Mouse (Mus musculus) heart, embryonic 10.5 days (tissue): ENCODE measurements around the gene Nup88. TPM values are rescaled to one million over a fixed set of nuclear protein-coding genes. Genes with fewer than 3 reads are reported as not detected.
A peak's percentile ranks its signal among the peaks of the same experiment; 100 is the strongest.

Experiments
- DNase-seq: peaks from one replicate; pipeline ENCODE4 v3.0.0-alpha.2; 2017; ENCODE audit warnings: low spot score
- H3K27ac ChIP-seq: fragments of 300-500 bp; sonication (generic); 2 replicates; pipeline ENCODE4 v1.5.1; 2016; ENCODE audit warnings: mild to moderate bottlenecking
- H3K27me3 ChIP-seq: fragments of 300-500 bp; sonication (generic); 2 replicates; pipeline ENCODE4 v1.6.1; 2016; ENCODE audit warnings: mild to moderate bottlenecking; ENCODE audit not compliant: poor library complexity, insufficient read depth, severe bottlenecking
- H3K36me3 ChIP-seq: fragments of 300-500 bp; sonication (generic); 2 replicates; pipeline ENCODE4 v1.6.1; 2016; ENCODE audit warnings: mild to moderate bottlenecking, moderate library complexity
- H3K4me1 ChIP-seq: fragments of 300-500 bp; sonication (generic); 2 replicates; pipeline ENCODE4 v1.6.1; 2016; ENCODE audit warnings: mild to moderate bottlenecking
- H3K4me3 ChIP-seq: fragments of 300-500 bp; sonication (generic); 2 replicates; pipeline ENCODE4 v1.5.1; 2016; ENCODE audit warnings: mild to moderate bottlenecking, moderate library complexity
- H3K9me3 ChIP-seq: fragments of 300-500 bp; sonication (generic); 2 replicates; pipeline ENCODE4 v1.6.1; 2016; ENCODE audit warnings: mild to moderate bottlenecking, moderate library complexity
- WGBS: fragments of 180-500 bp; shearing (Covaris S2); methylation state at CpG from one replicate; pipeline ENCODE4 v1.1.7; 2016; 5-methylcytosine and 5-hydroxymethylcytosine counted together
- polyA plus RNA-seq: library from polyadenylated mRNA; unstranded; fragments of >200 nt; fragmentation: Nextera tagmentation; extraction: Ambion mirVana; gene quantifications from 2 replicates; pipeline ENCODE4 v1.2.1, GENCODE M21; 2016

The Nup88 gene
- polyA plus RNA-seq, 1 experiment from 2014 or later: 139 TPM

GRCm38 (mm10) chr11:70982030-70982429 lies 12.3 kb upstream of the Nup88 start:
- peaks cover 72% of the 10 kb centered on the region for H3K36me3 ChIP-seq

GRCm38 (mm10) chr11:70980751-70981510 lies 11.2 kb upstream of the Nup88 start:
- 87% methylated on average over 14 of the region's 14 CpGs for WGBS
- no peak overlapping the region for H3K27ac ChIP-seq
- peaks cover 72% of the 10 kb centered on the region for H3K36me3 ChIP-seq
- peak overlapping the region; percentile 98 for H3K4me3 ChIP-seq
- no peak for DNase-seq
- no peaks in the 10 kb centered on the region for H3K27me3 ChIP-seq
- peaks cover 12% of the 10 kb centered on the region; the same call in 1 of the 2 replicates for H3K4me1 ChIP-seq
- no peaks in the 10 kb centered on the region for H3K9me3 ChIP-seq

More at GRCm38 (mm10) chr11:70982030-70982429, 12.3 kb upstream of the Nup88 start:
- H3K4me3 ChIP-seq: peak overlapping the region; percentile 98
- peaks cover 12% of the 10 kb centered on the region; the same call in 1 of the 2 replicates for H3K4me1 ChIP-seq
- H3K27me3 ChIP-seq: no peaks in the 10 kb centered on the region
- peak overlapping the region; percentile 96 for H3K27ac ChIP-seq
- H3K9me3 ChIP-seq: no peaks in the 10 kb centered on the region
- no peak for DNase-seq
- WGBS: 8% methylated on average over 12 of the region's 12 CpGs

GRCm38 (mm10) chr11:70980232-70980631 lies 10.5 kb upstream of the Nup88 start:
- 88% methylated on average over 6 of the region's 6 CpGs for WGBS
- no peak overlapping the region for H3K27ac ChIP-seq
- DNase-seq: no peak
- H3K27me3 ChIP-seq: no peaks in the 10 kb centered on the region
- H3K4me1 ChIP-seq: peaks cover 12% of the 10 kb centered on the region; the same call in 1 of the 2 replicates
- no peak overlapping the region for H3K4me3 ChIP-seq
- H3K36me3 ChIP-seq: peaks cover 72% of the 10 kb centered on the region
- no peaks in the 10 kb centered on the region for H3K9me3 ChIP-seq

GRCm38 (mm10) chr11:70977293-70977692 lies 7.5 kb upstream of the Nup88 start:
- Histone ChIP-seq H3K9me3 (no peaks in the 10 kb centered on the region), H3K36me3 (peaks cover 88% of the 10 kb centered on the region), H3K4me3 (no peak overlapping the region), H3K27ac (no peak overlapping the region), H3K27me3 (no peaks in the 10 kb centered on the region), H3K4me1 (peaks cover 12% of the 10 kb centered on the region; the same call in 1 of the 2 replicates)
- WGBS: 86% methylated on average over 6 of the region's 6 CpGs
- no peak for DNase-seq

- Histone ChIP-seq H3K27me3 (no peaks in the 10 kb centered on the region), H3K36me3 (peaks cover 81% of the 10 kb centered on the region), H3K27ac (no peak overlapping the region), H3K4me3 (no peak overlapping the region), H3K9me3 (no peaks in the 10 kb centered on the region), H3K4me1 (peaks cover 6% of the 10 kb centered on the region; the same call in 1 of the 2 replicates)
- 75% methylated on average over 2 of the region's 2 CpGs for WGBS
- no peak for DNase-seq
These were observed 5.4 kb upstream of the Nup88 start for GRCm38 (mm10) chr11:70975193-70975592.

GRCm38 (mm10) chr11:70973947-70974346 lies 4.2 kb upstream of the Nup88 start:
- DNase-seq: no peak
- peaks cover 69% of the 10 kb centered on the region for H3K36me3 ChIP-seq

GRCm38 (mm10) chr11:70972586-70972985 lies 2.8 kb upstream of the Nup88 start:
- 71% methylated on average over 1 of the region's 1 CpGs for WGBS
- Histone ChIP-seq H3K9me3 (no peaks in the 10 kb centered on the region), H3K4me3 (no peak overlapping the region), H3K27me3 (no peaks in the 10 kb centered on the region), H3K4me1 (peaks cover 14% of the 10 kb centered on the region), H3K27ac (no peak overlapping the region), H3K36me3 (peaks cover 59% of the 10 kb centered on the region)
- no peak for DNase-seq

More at GRCm38 (mm10) chr11:70973947-70974346, 4.2 kb upstream of the Nup88 start:
- peaks cover 6% of the 10 kb centered on the region; the same call in 1 of the 2 replicates for H3K4me1 ChIP-seq
- H3K27ac ChIP-seq: no peak overlapping the region
- H3K9me3 ChIP-seq: no peaks in the 10 kb centered on the region
- H3K4me3 ChIP-seq: no peak overlapping the region
- H3K27me3 ChIP-seq: no peaks in the 10 kb centered on the region
- WGBS: 78% methylated on average over 4 of the region's 4 CpGs

GRCm38 (mm10) chr11:70970560-70971540 lies 1.1 kb upstream of the Nup88 start:
- Histone ChIP-seq H3K36me3 (peaks cover 54% of the 10 kb centered on the region), H3K9me3 (no peaks in the 10 kb centered on the region), H3K4me3 (peak overlapping the region; percentile 87), H3K27ac (peak overlapping the region; percentile 95), H3K27me3 (no peaks in the 10 kb centered on the region), H3K4me1 (peaks cover 14% of the 10 kb centered on the region)
- WGBS: 16% methylated on average over 24 of the region's 24 CpGs
- no peak for DNase-seq

- peaks cover 54% of the 10 kb centered on the region for H3K36me3 ChIP-seq
- H3K27ac ChIP-seq: peak overlapping the region; percentile 95
- H3K4me3 ChIP-seq: peak overlapping the region; percentile 87
- H3K27me3 ChIP-seq: no peaks in the 10 kb centered on the region
- H3K4me1 ChIP-seq: peaks cover 14% of the 10 kb centered on the region
- no peak for DNase-seq
- no peaks in the 10 kb centered on the region for H3K9me3 ChIP-seq
- under 1% methylated on average over 25 of the region's 25 CpGs for WGBS
These were observed 440 bp downstream of the Nup88 start for GRCm38 (mm10) chr11:70969271-70969794.

GRCm38 (mm10) chr11:70964222-70964907 lies 5.4 kb downstream of the Nup88 start:
- Histone ChIP-seq H3K4me1 (peaks cover 8% of the 10 kb centered on the region), H3K9me3 (no peaks in the 10 kb centered on the region), H3K27me3 (no peaks in the 10 kb centered on the region), H3K4me3 (no peak overlapping the region), H3K36me3 (peaks cover 78% of the 10 kb centered on the region), H3K27ac (no peak overlapping the region)
- no peak for DNase-seq
- WGBS: 88% methylated on average over 4 of the region's 4 CpGs

- WGBS: 88% methylated on average over 5 of the region's 5 CpGs
- Histone ChIP-seq H3K4me1 (no peaks in the 10 kb centered on the region), H3K9me3 (no peaks in the 10 kb centered on the region), H3K36me3 (peaks cover 97% of the 10 kb centered on the region), H3K27ac (no peak overlapping the region), H3K27me3 (no peaks in the 10 kb centered on the region), H3K4me3 (no peak overlapping the region)
- no peak for DNase-seq
These were observed 8.8 kb downstream of the Nup88 start for GRCm38 (mm10) chr11:70960786-70961554.
